Comparison of ENCODE assay signal across 27 mouse cellular contexts in genomic region chr16:33772809-33773208, GRCm38 (mm10). TPM values are rescaled to one million over a fixed set of nuclear protein-coding genes. Genes with fewer than 3 reads are reported as not detected.
DNase-seq lines count a peak whose midpoint lies in the region; ATAC-seq lines count a peak whose summit lies in the region.
"Had no signal": no experiment of that assay in that cellular context is flagged by ENCODE, and none has a peak within 500 bp of the region (broad histone marks: within the 10 kb centered on the region; RNA-seq: fewer than 3 reads in every experiment).

No protein-coding gene starts in this region.

- peaks cover 35% of the 10 kb centered on the region for H3K4me1 ChIP-seq in intestine, embryonic 16.5 days (ENCODE audit: control insufficient read depth, insufficient read depth, low read length)
- peaks cover 40% of the 10 kb centered on the region for H3K4me1 ChIP-seq in liver, embryonic 12.5 days
- H3K4me1 ChIP-seq in kidney, embryonic 15.5 days, result no peaks in the 10 kb centered on the region
- H3K4me1 ChIP-seq: embryonic facial prominence, embryonic 10.5 days; forebrain, embryonic 10.5 days; midbrain, embryonic 10.5 days had no signal

- ATAC-seq in intestine, embryonic 16.5 days, result peak; percentile 93
- ATAC-seq in liver, embryonic 12.5 days, result peak; percentile 83
- ATAC-seq in megakaryocyte progenitor cell, adult 5-6 weeks (replicated peaks; ENCODE audit: poor library complexity), result peak; percentile 42
- ATAC-seq in kidney, embryonic 15.5 days (replicated peaks; ENCODE audit: low FRiP score), result no peak
- ATAC-seq: forebrain, embryonic 16.5 days; inflammation-experienced regulatory T-cells, adult 6 months had no signal

- no peak overlapping the region for H3K4me3 ChIP-seq in intestine, embryonic 16.5 days (ENCODE audit: low read length)
- no peak overlapping the region for H3K4me3 ChIP-seq in liver, embryonic 12.5 days
- no peak overlapping the region for H3K4me3 ChIP-seq in kidney, embryonic 15.5 days (replicated peaks)
- H3K4me3 ChIP-seq: embryonic facial prominence, embryonic 10.5 days; forebrain, embryonic 10.5 days; heart, embryonic 13.5 days; limb, embryonic 13.5 days; lung, embryonic 15.5 days; midbrain, embryonic 10.5 days had no signal

- WGBS in intestine, embryonic 16.5 days, result 57% methylated on average over 5 of the region's 5 CpGs
- 32% methylated on average over 5 of the region's 5 CpGs for WGBS in liver, embryonic 12.5 days (ENCODE audit: insufficient replicate concordance)
- 89% methylated on average over 5 of the region's 5 CpGs for WGBS in kidney, embryonic 15.5 days

- H3K27me3 ChIP-seq in intestine, embryonic 16.5 days (replicated peaks; ENCODE audit: control insufficient read depth, insufficient read depth, low read length), result no peaks in the 10 kb centered on the region
- H3K27me3 ChIP-seq in liver, embryonic 12.5 days (replicated peaks), result no peaks in the 10 kb centered on the region
- H3K27me3 ChIP-seq in kidney, embryonic 15.5 days, result no peaks in the 10 kb centered on the region
- H3K27me3 ChIP-seq: heart, embryonic 13.5 days; limb, embryonic 13.5 days; lung, embryonic 15.5 days had no signal

- H3K4me2 ChIP-seq in intestine, embryonic 16.5 days (ENCODE audit: low read depth, low read length), result peak overlapping the region; percentile 26
- no peak overlapping the region for H3K4me2 ChIP-seq in liver, embryonic 12.5 days
- H3K4me2 ChIP-seq in kidney, embryonic 15.5 days, result no peak overlapping the region
- H3K4me2 ChIP-seq: heart, embryonic 13.5 days; limb, embryonic 13.5 days; lung, embryonic 15.5 days had no signal

- peak; percentile 75 for DNase-seq in yolk sac, embryonic 10.5 days (ENCODE audit: low spot score)
- no peak for DNase-seq in urinary bladder, postnatal 10 days (ENCODE audit: low spot score)
- no peak for DNase-seq in ovary, adult 18-20 months (ENCODE audit: low spot score)
- DNase-seq: adrenal gland, postnatal 25 days; cerebellum, adult 9-10 months; gastrocnemius, postnatal 14 days; heart, adult 18-20 months; heart, postnatal 14 days; kidney, postnatal 4 days; layer of hippocampus, adult 9-11 months; lung, postnatal 4 days; right cerebral cortex, postnatal 14 days; spleen, adult 18-20 months; thymus, adult 2 months; thymus, postnatal 4 days had no signal

- peak overlapping the region; percentile 88 for H3K27ac ChIP-seq in intestine, embryonic 16.5 days (ENCODE audit: low read length)
- H3K27ac ChIP-seq in liver, embryonic 12.5 days, result no peak overlapping the region
- no peak overlapping the region for H3K27ac ChIP-seq in kidney, embryonic 15.5 days
- H3K27ac ChIP-seq: embryonic facial prominence, embryonic 10.5 days; forebrain, embryonic 10.5 days; heart, embryonic 13.5 days; limb, embryonic 13.5 days; lung, embryonic 15.5 days; midbrain, embryonic 10.5 days had no signal

- no peaks in the 10 kb centered on the region for H3K36me3 ChIP-seq in intestine, embryonic 16.5 days (ENCODE audit: control insufficient read depth, insufficient read depth, low read length)
- H3K36me3 ChIP-seq in liver, embryonic 12.5 days, result no peaks in the 10 kb centered on the region
- no peaks in the 10 kb centered on the region for H3K36me3 ChIP-seq in kidney, embryonic 15.5 days
- H3K36me3 ChIP-seq: embryonic facial prominence, embryonic 10.5 days; limb, embryonic 13.5 days; lung, embryonic 15.5 days had no signal

- no peaks in the 10 kb centered on the region for H3K9me3 ChIP-seq in intestine, embryonic 16.5 days (ENCODE audit: control insufficient read depth, low read length)
- H3K9me3 ChIP-seq in liver, embryonic 12.5 days (replicated peaks), result no peaks in the 10 kb centered on the region
- no peaks in the 10 kb centered on the region for H3K9me3 ChIP-seq in kidney, embryonic 15.5 days (replicated peaks)
- H3K9me3 ChIP-seq: embryonic facial prominence, embryonic 10.5 days; forebrain, embryonic 10.5 days; heart, embryonic 13.5 days; limb, embryonic 13.5 days; lung, embryonic 15.5 days; midbrain, embryonic 10.5 days had no signal

- H3K9ac ChIP-seq in intestine, embryonic 16.5 days (ENCODE audit: low read depth, low read length), result peak overlapping the region; percentile 43; the same call in 1 of the 2 replicates
- no peak overlapping the region for H3K9ac ChIP-seq in liver, embryonic 12.5 days
- H3K9ac ChIP-seq in kidney, embryonic 15.5 days, result no peak overlapping the region
- H3K9ac ChIP-seq: heart, embryonic 13.5 days; limb, embryonic 13.5 days; lung, embryonic 15.5 days had no signal

RNA-seq across cellular contexts. Expression of gene Muc13, which starts 21.0 kb away (rescaled TPM):
- 358 and 407 TPM in 2 replicates for polyA plus RNA-seq in intestine, embryonic 16.5 days (2015; fragmentation: Nextera tagmentation; extraction: Ambion mirVana)
- 5.2 and 5.5 TPM in 2 replicates for polyA plus RNA-seq in liver, embryonic 12.5 days (2016; fragmentation: Nextera tagmentation; extraction: Ambion mirVana)
- total RNA-seq in megakaryocyte progenitor cell, adult 5-6 weeks (2015), result 52.3 and 76.8 TPM in 2 replicates
- 41.4 and 61.6 TPM in 2 replicates for total RNA-seq in megakaryocyte progenitor cell, adult 5-6 weeks (2017)
- 0.19 and 1.4 TPM in 2 replicates for polyA plus RNA-seq in kidney, embryonic 15.5 days (2015; fragmentation: Nextera tagmentation; extraction: Ambion mirVana)
- total RNA-seq: adrenal gland, postnatal 25 days; gastrocnemius, postnatal 14 days; heart, adult 18-20 months had no signal

RNA-seq across cellular contexts. Expression of gene Itgb5, which starts 56.7 kb away (rescaled TPM):
- polyA plus RNA-seq in intestine, embryonic 16.5 days (2015; fragmentation: Nextera tagmentation; extraction: Ambion mirVana), result 6.6 and 9.3 TPM in 2 replicates
- 20.0 and 22.2 TPM in 2 replicates for polyA plus RNA-seq in liver, embryonic 12.5 days (2016; fragmentation: Nextera tagmentation; extraction: Ambion mirVana)
- total RNA-seq in megakaryocyte progenitor cell, adult 5-6 weeks (2015), result 4.4 and 8.1 TPM in 2 replicates
- 5.5 and 8.5 TPM in 2 replicates for total RNA-seq in megakaryocyte progenitor cell, adult 5-6 weeks (2017)
- 44.4 and 46.9 TPM in 2 replicates for polyA plus RNA-seq in kidney, embryonic 15.5 days (2015; fragmentation: Nextera tagmentation; extraction: Ambion mirVana)

Comparison
In these comparisons a context has a peak if more than half of its experiments do, and no peak if none do; other contexts are left out.
1. RNA of gene Muc13, which starts 21.0 kb away (polyA plus RNA-seq): 358 to 407 TPM in intestine, embryonic 16.5 days; 5.2 to 5.5 TPM in liver, embryonic 12.5 days and 0.19 to 1.4 TPM in kidney, embryonic 15.5 days; every median in the first group is over 10 times any median in the second.